ENCODE assay signal across 8 mouse cellular contexts in genomic region chr11:115780141-115781070, GRCm38 (mm10). TPM values are rescaled to one million over a fixed set of nuclear protein-coding genes. Genes with fewer than 3 reads are reported as not detected.
DNase-seq lines count a peak whose midpoint lies in the region; ATAC-seq lines count a peak whose summit lies in the region.

No protein-coding gene starts in this region.

- 0 out of 2 replicates have a peak overlapping the region, but pooled peaks have one; percentile 43 for H3K9ac ChIP-seq in limb, embryonic 13.5 days

- 10% methylated on average over 20 of the region's 20 CpGs for WGBS in forebrain, embryonic 10.5 days
- WGBS in limb, embryonic 13.5 days = 23% methylated on average over 20 of the region's 20 CpGs

- peak overlapping the region; percentile 84 for H3K27ac ChIP-seq in forebrain, embryonic 10.5 days
- peak overlapping the region; percentile 22; the same call in 1 of the 2 replicates for H3K27ac ChIP-seq in limb, embryonic 13.5 days

- peaks cover 8% of the 10 kb centered on the region for H3K36me3 ChIP-seq in forebrain, embryonic 10.5 days (replicated peaks)
- peaks cover 29% of the 10 kb centered on the region for H3K36me3 ChIP-seq in limb, embryonic 13.5 days

- no peaks in the 10 kb centered on the region for H3K9me3 ChIP-seq in forebrain, embryonic 10.5 days
- no peaks in the 10 kb centered on the region for H3K9me3 ChIP-seq in limb, embryonic 13.5 days

- DNase-seq in kidney, adult 11 months = peak; percentile 68
- no peak for DNase-seq in kidney, adult 18-20 months
- peak; percentile 52 for DNase-seq in forebrain, embryonic 10.5 days (ENCODE audit: extremely low spot score, low spot score)
- DNase-seq in kidney, adult 8-10 months = peak; percentile 45 to 72
- peak; percentile 69 for DNase-seq in retina, embryonic 14.5 days (ENCODE audit: low spot score)
- no peak for DNase-seq in spleen, adult 12 weeks (ENCODE audit: low spot score)
- DNase-seq in cerebellum, adult 8-10 months = no peak

- H3K4me1 ChIP-seq in forebrain, embryonic 10.5 days = peaks cover 85% of the 10 kb centered on the region
- H3K4me1 ChIP-seq in limb, embryonic 13.5 days = peaks cover 42% of the 10 kb centered on the region

- 0 out of 2 replicates have a peak overlapping the region, but pooled peaks have one; percentile 7 for H3K4me2 ChIP-seq in limb, embryonic 13.5 days (replicated peaks)

- 0 out of 2 replicates have a peak, but pooled peaks cover 5% of the 10 kb centered on the region for H3K27me3 ChIP-seq in forebrain, embryonic 10.5 days (ENCODE audit: poor library complexity, severe bottlenecking)
- no peaks in the 10 kb centered on the region for H3K27me3 ChIP-seq in limb, embryonic 13.5 days

- peak overlapping the region; percentile 40 for H3K4me3 ChIP-seq in forebrain, embryonic 10.5 days
- H3K4me3 ChIP-seq in limb, embryonic 13.5 days = no peak overlapping the region

- no peak for ATAC-seq in limb, embryonic 13.5 days (ENCODE audit: low FRiP score, low read depth)

RNA-seq across cellular contexts. Expression of gene Tmem94, which starts 15.2 kb away (rescaled TPM):
- polyA plus RNA-seq in forebrain, embryonic 10.5 days (2016; fragmentation: Nextera tagmentation; extraction: Ambion mirVana) = 36.8 and 38.1 TPM in 2 replicates
- polyA plus RNA-seq in limb, embryonic 13.5 days (2015; fragmentation: Nextera tagmentation; extraction: Ambion mirVana) = 22.7 and 31.9 TPM in 2 replicates

RNA-seq across cellular contexts. Expression of gene Caskin2, which starts 33.0 kb away (rescaled TPM):
- polyA plus RNA-seq in forebrain, embryonic 10.5 days (2016; fragmentation: Nextera tagmentation; extraction: Ambion mirVana) = 18.3 and 19.2 TPM in 2 replicates
- 15.5 and 19.4 TPM in 2 replicates for polyA plus RNA-seq in limb, embryonic 13.5 days (2015; fragmentation: Nextera tagmentation; extraction: Ambion mirVana)

RNA-seq across cellular contexts. Expression of gene Tsen54, which starts 34.1 kb away (rescaled TPM):
- 34.7 and 41.0 TPM in 2 replicates for polyA plus RNA-seq in forebrain, embryonic 10.5 days (2016; fragmentation: Nextera tagmentation; extraction: Ambion mirVana)
- 32.9 and 33.8 TPM in 2 replicates for polyA plus RNA-seq in limb, embryonic 13.5 days (2015; fragmentation: Nextera tagmentation; extraction: Ambion mirVana)

RNA-seq across cellular contexts. Expression of gene Llgl2, which starts 43.4 kb away (rescaled TPM):
- 7.5 and 7.6 TPM in 2 replicates for polyA plus RNA-seq in forebrain, embryonic 10.5 days (2016; fragmentation: Nextera tagmentation; extraction: Ambion mirVana)
- polyA plus RNA-seq in limb, embryonic 13.5 days (2015; fragmentation: Nextera tagmentation; extraction: Ambion mirVana) = 4.8 and 6.0 TPM in 2 replicates

Comparison
In these comparisons a context has a peak if more than half of its experiments do, and no peak if none do; other contexts are left out.
1. DNase-seq: peak in kidney, adult 11 months (single experiment), forebrain, embryonic 10.5 days (single experiment), kidney, adult 8-10 months (2 of 2) and retina, embryonic 14.5 days (single experiment); none in kidney, adult 18-20 months (single experiment), spleen, adult 12 weeks (single experiment) and cerebellum, adult 8-10 months (single experiment).